Mouse (Mus musculus) hindbrain, embryonic 10.5 days (tissue): Measurements from ENCODE around the gene Gmeb2. TPM values are rescaled to one million over a fixed set of nuclear protein-coding genes. Genes with fewer than 3 reads are reported as not detected.
A peak's percentile ranks its signal among the peaks of the same experiment; 100 is the strongest.
"Not testable (repeated sequence)": the region's sequence is repeated elsewhere in the genome, so short reads cannot be mapped to it uniquely, and the experiment has no call there.

Experiments
- DNase-seq: peaks from one replicate; pipeline ENCODE4 v3.0.0-alpha.2; 2017; ENCODE audit warnings: low spot score
- H3K27ac ChIP-seq: fragments of 300-500 bp; sonication (generic); 2 replicates; pipeline ENCODE4 v1.5.1; 2016; ENCODE audit warnings: mild to moderate bottlenecking, moderate library complexity
- H3K27me3 ChIP-seq: fragments of 300-500 bp; sonication (generic); 2 replicates; pipeline ENCODE4 v1.6.1; 2016; ENCODE audit warnings: mild to moderate bottlenecking; ENCODE audit not compliant: poor library complexity, insufficient read depth, severe bottlenecking
- H3K36me3 ChIP-seq: fragments of 300-500 bp; sonication (generic); 2 replicates; pipeline ENCODE4 v1.6.1; 2016; ENCODE audit warnings: mild to moderate bottlenecking, moderate library complexity
- H3K4me1 ChIP-seq: fragments of 300-500 bp; sonication (generic); replicated peaks from 2 replicates; pipeline ENCODE4 v1.6.1; 2016; ENCODE audit warnings: mild to moderate bottlenecking
- H3K4me3 ChIP-seq: fragments of 300-500 bp; sonication (generic); 2 replicates; pipeline ENCODE4 v1.5.1; 2016; ENCODE audit warnings: mild to moderate bottlenecking, moderate library complexity
- H3K9me3 ChIP-seq: fragments of 300-500 bp; sonication (generic); 2 replicates; pipeline ENCODE4 v1.6.1; 2016; ENCODE audit warnings: mild to moderate bottlenecking, moderate library complexity
- WGBS: fragments of 180-500 bp; shearing (Covaris S2); methylation state at CpG from one replicate; pipeline ENCODE4 v1.1.7; 2016; 5-methylcytosine and 5-hydroxymethylcytosine counted together
- polyA plus RNA-seq: library from polyadenylated mRNA; unstranded; fragments of >200 nt; fragmentation: Nextera tagmentation; extraction: Ambion mirVana; gene quantifications from 2 replicates; pipeline ENCODE4 v1.2.1, GENCODE M21; 2016

The Gmeb2 gene
- 19.0 and 20.0 TPM in 2 replicates for polyA plus RNA-seq

DNA sequence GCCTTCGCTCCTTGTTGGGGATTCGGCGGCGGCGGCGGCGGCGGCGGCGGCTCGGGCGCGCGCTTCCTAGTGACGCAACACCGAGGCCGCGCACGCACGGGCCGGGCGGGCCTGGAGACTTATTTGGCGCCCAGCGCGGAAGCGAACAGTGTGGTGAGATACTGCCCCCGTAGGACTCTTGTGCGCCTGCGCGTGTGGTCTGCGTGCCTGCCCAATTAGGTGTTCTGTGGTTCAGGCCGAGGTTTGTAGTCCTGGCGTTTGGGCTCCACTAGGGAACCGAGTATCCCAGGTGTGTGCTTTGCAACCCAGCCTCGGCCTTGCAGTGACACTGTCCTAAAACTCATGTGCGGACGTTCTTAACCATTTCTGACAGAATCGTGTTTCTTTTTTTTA is at the start of gene Gmeb2:
TSS of gene Gmeb2 (minus strand) at position 78 of the 393 bp plus-strand sequence.
- peak; percentile 91 for DNase-seq
- not testable (repeated sequence) for H3K27me3 ChIP-seq, H3K9me3 ChIP-seq
- Histone ChIP-seq H3K36me3 (peaks cover 36% of the 10 kb centered on the region), H3K27ac (peak within 1 kb of the TSS; percentile 98), H3K4me1 (peaks cover 19% of the 10 kb centered on the region), H3K4me3 (peak within 1 kb of the TSS; percentile 76)
- under 1% methylated on average over 37 of the region's 38 CpGs for WGBS

DNA sequence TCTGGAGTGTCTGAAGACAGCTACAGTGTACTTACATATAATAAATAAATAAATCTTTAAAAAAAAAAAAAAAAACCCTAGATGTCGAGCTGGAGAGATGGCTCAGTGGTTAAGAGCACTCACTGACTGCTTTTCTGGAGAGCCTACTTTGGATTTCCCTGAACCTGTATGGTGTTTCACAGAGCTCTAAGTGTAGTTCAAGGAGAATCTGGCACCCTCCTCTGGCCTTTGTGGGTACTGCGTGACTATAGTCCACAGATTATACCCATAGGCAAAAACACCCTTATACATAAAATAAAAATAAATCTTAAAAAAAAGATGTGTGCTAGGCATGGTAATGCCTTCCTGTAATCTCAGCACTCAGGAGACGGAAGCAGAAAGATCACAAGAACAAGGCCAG is 46.2 kb upstream of the Gmeb2 start:
- no peak overlapping the region for H3K27ac ChIP-seq
- DNase-seq = peak; percentile 61
- no peaks in the 10 kb centered on the region for H3K4me1 ChIP-seq
- H3K9me3 ChIP-seq = no peaks in the 10 kb centered on the region
- H3K36me3 ChIP-seq = peaks cover 93% of the 10 kb centered on the region
- no peaks in the 10 kb centered on the region for H3K27me3 ChIP-seq
- 64% methylated on average over 3 of the region's 3 CpGs for WGBS
- H3K4me3 ChIP-seq = no peak overlapping the region

DNA sequence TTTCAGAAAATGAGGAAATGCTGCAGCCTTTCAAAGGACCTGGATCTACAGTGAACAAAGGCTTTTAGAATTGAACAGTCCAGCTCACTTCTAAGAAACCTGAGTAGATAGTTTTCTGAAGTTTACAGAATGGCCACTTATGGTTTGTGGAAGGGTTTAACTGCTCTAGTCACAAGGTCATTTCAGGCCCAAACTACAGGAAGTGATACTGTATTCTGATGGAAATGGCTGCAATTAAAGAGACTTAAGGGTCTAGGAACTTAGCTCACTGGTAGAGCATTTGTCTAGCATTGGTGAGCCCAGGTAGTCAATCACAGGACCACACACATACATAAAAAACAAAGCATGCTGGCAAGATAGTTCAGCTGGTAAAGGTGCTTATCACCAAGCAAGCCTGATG is 44.7 kb upstream of the Gmeb2 start:
- Histone ChIP-seq H3K4me3 (no peak overlapping the region), H3K9me3 (no peaks in the 10 kb centered on the region), H3K36me3 (peaks cover 93% of the 10 kb centered on the region), H3K4me1 (no peaks in the 10 kb centered on the region), H3K27me3 (no peaks in the 10 kb centered on the region), H3K27ac (no peak overlapping the region)
- no peak for DNase-seq

DNA sequence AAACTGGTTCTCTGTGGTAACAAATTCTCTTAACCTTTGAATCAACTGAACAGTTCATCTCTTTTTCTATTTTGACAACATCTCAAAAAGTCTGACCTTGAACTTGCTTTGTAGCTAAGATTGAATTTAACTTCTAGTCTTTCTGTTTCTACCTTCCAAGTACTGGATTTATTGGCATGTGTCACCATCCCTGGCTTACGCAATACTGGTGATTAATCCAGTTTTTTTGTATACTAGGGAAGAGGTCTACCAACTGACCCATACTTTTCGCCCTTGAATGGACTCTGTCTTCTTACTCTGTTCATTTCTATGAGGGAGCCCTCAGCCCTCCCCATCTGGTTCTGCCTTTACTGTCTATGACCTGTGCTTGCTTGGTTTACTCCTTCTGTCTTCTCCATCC is 38.3 kb upstream of the Gmeb2 start:
- Histone ChIP-seq H3K36me3 (peaks cover 92% of the 10 kb centered on the region), H3K27ac (no peak overlapping the region), H3K4me3 (no peak overlapping the region), H3K27me3 (no peaks in the 10 kb centered on the region), H3K9me3 (no peaks in the 10 kb centered on the region), H3K4me1 (no peaks in the 10 kb centered on the region)
- no peak for DNase-seq
- WGBS = 96% methylated on average over 2 of the region's 2 CpGs

DNA sequence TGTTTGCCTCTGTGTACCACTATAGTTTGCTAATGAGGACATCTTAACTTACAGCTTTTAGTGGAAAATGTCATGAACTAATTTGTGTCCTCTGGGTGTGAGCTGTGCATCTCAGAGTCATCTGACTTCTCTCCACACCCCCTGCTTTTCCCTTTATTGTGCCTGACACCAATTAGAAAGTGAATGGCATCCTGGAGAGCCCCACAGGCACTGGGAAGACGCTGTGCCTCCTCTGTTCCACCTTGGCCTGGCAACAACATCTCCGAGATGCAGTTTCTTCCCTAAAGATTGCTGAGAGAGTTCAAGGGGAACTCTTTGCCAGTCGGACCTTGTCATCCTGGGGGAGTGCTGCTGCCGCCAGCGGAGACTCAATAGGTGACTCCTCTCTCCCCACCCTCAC is 34.3 kb upstream of the Gmeb2 start:
- DNase-seq = no peak
- no peaks in the 10 kb centered on the region for H3K9me3 ChIP-seq
- no peak overlapping the region for H3K27ac ChIP-seq
- H3K4me1 ChIP-seq = peaks cover 17% of the 10 kb centered on the region
- H3K27me3 ChIP-seq = peaks cover 3% of the 10 kb centered on the region; the same call in 1 of the 2 replicates
- WGBS = 72% methylated on average over 5 of the region's 5 CpGs
- peaks cover 53% of the 10 kb centered on the region for H3K36me3 ChIP-seq
- H3K4me3 ChIP-seq = no peak overlapping the region

DNA sequence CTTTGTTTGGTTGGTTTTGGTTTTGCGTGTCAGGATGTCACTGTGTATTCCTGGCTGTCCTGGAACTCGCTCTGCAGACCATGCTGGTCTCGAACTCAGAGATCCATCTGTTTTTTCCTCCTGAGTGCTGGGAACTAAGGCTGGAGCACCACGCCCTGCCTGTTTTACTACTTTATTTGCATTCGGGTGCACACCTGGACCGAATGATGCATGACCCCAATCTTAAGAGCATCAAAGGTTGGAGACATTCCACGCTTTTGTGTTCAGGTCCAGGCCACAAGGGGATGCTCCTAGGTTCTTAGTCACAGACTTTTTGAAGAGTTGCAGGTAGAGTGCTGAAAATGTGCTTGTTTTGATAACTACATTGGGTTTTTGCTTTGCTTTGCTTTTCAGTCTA is 32.3 kb upstream of the Gmeb2 start:
- H3K4me1 ChIP-seq = peaks cover 17% of the 10 kb centered on the region
- peak overlapping the region; percentile 69 for H3K4me3 ChIP-seq
- no peaks in the 10 kb centered on the region for H3K9me3 ChIP-seq
- peak overlapping the region; percentile 91 for H3K27ac ChIP-seq
- WGBS = 14% methylated on average over 7 of the region's 7 CpGs
- H3K36me3 ChIP-seq = peaks cover 32% of the 10 kb centered on the region
- DNase-seq = no peak
- H3K27me3 ChIP-seq = peaks cover 21% of the 10 kb centered on the region

DNA sequence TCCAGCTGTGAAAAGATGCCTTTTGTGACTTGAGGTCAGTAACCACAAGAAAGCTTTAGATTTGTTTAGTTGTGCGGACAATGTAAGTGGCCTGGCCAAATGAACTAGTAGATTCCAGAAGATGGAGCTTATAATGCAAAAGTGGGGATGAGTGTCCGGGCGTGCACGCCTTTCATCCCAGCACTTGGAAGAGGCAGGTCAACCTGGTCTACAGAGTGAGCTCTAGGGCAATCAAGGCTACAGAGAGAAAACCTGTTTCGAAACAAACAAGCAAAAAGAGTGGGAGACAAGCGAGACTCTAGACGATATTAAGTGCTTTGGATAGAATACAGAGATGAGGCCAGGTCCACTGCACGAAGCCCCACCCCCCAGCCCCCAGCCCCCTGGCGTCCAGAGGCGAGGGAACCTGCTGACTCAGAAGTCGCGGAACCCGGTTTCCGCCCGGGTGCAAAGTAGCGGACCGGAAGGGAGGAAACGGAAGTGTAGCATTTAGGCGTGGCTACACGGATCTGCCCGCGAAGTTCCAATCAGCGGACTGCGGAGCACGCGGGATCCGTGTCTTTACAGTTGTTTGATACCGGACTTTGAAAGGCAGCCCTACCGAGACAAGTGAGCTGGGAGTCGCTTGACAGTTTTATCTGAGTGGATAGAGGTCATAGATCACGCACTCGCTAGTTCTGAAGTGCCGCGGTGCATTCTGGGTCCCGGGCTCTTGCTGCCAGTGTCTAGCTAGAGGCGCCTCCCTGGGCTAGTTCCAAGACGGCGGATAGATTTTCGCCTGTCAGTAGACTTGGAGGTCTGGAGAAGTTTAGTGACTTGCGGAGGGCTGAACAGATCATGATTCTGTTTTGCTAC is 31.6 kb upstream of the Gmeb2 start, which contains the start of gene Rtel1:
TSS of gene Rtel1 (plus strand) at position 492 of the 855 bp plus-strand sequence.
- WGBS = 7% methylated on average over 40 of the region's 40 CpGs
- peaks cover 27% of the 10 kb centered on the region for H3K27me3 ChIP-seq
- H3K4me3 ChIP-seq = peak within 1 kb of the TSS; percentile 69
- H3K36me3 ChIP-seq = peaks cover 26% of the 10 kb centered on the region
- H3K9me3 ChIP-seq = no peaks in the 10 kb centered on the region
- peak; percentile 91 for DNase-seq
- H3K4me1 ChIP-seq = peaks cover 17% of the 10 kb centered on the region
- peak within 1 kb of the TSS; percentile 91 for H3K27ac ChIP-seq

DNA sequence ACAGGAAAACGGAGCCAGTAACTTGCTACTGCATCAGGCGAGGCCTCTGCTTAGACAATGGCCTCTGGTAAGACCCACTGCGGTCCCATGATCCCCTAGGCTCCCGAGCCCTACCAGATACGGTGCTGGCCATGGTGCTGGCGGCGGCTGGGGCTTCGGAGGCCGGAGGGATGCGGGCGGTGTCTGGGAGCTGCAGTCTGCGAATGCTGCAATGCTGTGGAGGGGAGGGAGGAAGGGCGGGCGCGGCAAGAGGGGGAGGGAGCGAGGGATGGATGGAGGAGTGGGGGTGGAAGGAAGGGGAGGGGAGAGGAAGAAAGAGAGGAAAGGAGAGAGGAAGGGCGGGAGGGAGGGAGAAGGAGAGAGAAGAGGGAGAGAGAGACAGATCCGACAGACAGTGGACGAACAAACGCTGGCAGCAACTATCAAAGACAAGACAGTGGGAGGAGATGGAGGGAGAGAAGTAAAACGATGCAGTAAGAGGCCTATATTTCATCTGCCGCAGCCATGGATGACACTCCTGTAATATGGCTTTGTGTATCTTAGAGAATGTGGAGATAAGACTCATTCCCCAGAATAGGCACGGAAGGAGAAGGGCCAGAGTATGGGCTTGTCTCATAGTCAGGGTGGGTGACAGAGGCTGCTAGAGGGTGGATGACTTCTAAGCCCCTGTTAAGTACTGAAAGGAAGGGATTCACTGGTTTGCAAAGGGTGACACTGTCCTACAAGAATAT is 26.4 kb upstream of the Gmeb2 start, which contains the start of gene Stmn3:
TSS of gene Stmn3 (minus strand) at position 421 of the 731 bp plus-strand sequence.
- 4% methylated on average over 23 of the region's 23 CpGs for WGBS
- H3K9me3 ChIP-seq = no peaks in the 10 kb centered on the region
- peak within 1 kb of the TSS; percentile 90 for H3K27ac ChIP-seq
- H3K4me3 ChIP-seq = peak within 1 kb of the TSS; percentile 68
- DNase-seq = peak; percentile 80
- peaks cover 25% of the 10 kb centered on the region for H3K4me1 ChIP-seq
- H3K36me3 ChIP-seq = no peaks in the 10 kb centered on the region
- H3K27me3 ChIP-seq = peaks cover 65% of the 10 kb centered on the region

DNA sequence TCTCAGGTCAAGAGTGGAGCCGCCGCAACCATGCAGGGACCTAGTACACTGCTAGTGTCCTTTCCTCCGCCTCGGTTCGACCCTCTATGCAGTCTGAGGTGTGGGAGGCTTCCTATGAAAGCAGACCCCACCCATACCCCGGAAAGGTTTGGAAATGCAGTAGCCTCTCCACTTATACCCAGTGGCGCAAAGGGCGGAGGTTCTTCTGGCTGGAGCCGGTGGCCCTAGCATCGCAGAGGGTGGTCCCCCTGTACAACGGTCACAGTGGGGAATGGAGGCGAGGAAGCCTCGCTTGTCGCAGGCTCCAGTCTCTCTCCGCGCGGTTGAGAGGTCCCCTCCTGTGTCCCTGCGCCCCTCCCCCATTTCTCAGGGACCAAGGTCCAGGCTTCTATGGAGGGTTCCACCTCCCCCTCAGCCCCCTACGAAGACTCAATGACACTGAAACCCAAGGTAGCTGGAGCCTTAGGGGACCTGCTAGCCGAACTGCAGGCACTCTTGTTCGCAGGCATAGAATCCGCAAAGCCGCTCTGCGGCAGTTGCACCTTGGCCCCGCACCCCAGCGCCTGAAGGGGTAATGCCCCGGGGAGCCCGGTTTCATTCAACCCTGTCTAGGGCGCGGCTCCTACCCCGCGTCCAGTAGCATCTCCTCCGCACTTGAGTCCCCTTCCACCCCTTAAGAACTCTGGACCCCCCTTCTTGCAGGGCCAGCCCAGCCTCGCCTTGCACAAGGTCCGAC is 25.7 kb upstream of the Gmeb2 start:
- WGBS = 2% methylated on average over 35 of the region's 35 CpGs
- peaks cover 21% of the 10 kb centered on the region for H3K4me1 ChIP-seq
- H3K27me3 ChIP-seq = peaks cover 72% of the 10 kb centered on the region
- H3K36me3 ChIP-seq = peaks cover 7% of the 10 kb centered on the region
- H3K27ac ChIP-seq = peak overlapping the region; percentile 90
- H3K4me3 ChIP-seq = peak overlapping the region; percentile 68
- no peaks in the 10 kb centered on the region for H3K9me3 ChIP-seq
- DNase-seq = peak; percentile 20

DNA sequence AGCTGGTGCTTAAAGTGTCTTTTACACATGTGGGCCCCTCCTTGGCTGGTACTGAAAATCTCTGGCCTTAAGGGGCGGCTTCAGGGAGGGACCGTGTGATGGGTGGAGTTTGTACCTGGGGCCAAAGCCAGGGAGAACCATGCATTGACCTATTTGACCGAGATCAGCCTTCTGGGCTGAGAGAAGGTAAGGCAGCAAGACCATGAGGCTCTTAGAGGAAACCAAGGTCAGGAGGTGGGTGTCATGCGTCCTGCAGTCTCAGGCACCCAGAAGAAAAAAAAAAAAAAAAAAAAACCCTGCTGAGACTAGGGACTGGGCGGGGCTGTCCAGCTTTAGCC is 25.1 kb upstream of the Gmeb2 start:
- Histone ChIP-seq H3K9me3 (no peaks in the 10 kb centered on the region), H3K4me1 (peaks cover 21% of the 10 kb centered on the region), H3K4me3 (peak overlapping the region; percentile 68), H3K27me3 (peaks cover 77% of the 10 kb centered on the region), H3K36me3 (peaks cover 12% of the 10 kb centered on the region), H3K27ac (peak overlapping the region; percentile 90)
- DNase-seq = no peak
- WGBS = 14% methylated on average over 5 of the region's 5 CpGs

DNA sequence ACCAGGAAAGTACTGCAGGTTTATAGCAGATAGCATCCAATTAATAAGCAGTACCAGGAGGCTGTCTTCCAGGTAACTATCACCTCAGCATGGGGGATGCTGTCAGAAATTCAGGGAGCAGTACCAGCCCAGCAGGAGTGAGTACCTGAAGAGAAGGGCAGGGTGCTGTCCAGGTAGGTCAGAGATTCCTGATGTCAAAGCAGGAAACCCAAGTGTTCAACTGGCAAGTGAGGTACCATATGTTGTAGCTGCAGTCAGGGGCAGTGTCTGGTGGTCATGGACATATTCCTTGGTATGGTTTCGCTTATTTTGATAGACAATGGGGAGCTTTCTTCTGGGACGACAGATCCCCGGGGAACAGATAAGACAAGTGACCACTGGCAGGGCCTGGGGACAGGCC is 24.6 kb upstream of the Gmeb2 start:
- no peaks in the 10 kb centered on the region for H3K9me3 ChIP-seq
- H3K4me3 ChIP-seq = peak overlapping the region; percentile 68
- 0 out of 2 replicates have a peak overlapping the region, but pooled peaks have one; percentile 90 for H3K27ac ChIP-seq
- DNase-seq = no peak
- peaks cover 22% of the 10 kb centered on the region for H3K4me1 ChIP-seq
- 53% methylated on average over 3 of the region's 3 CpGs for WGBS
- peaks cover 83% of the 10 kb centered on the region for H3K27me3 ChIP-seq
- H3K36me3 ChIP-seq = peaks cover 17% of the 10 kb centered on the region

DNA sequence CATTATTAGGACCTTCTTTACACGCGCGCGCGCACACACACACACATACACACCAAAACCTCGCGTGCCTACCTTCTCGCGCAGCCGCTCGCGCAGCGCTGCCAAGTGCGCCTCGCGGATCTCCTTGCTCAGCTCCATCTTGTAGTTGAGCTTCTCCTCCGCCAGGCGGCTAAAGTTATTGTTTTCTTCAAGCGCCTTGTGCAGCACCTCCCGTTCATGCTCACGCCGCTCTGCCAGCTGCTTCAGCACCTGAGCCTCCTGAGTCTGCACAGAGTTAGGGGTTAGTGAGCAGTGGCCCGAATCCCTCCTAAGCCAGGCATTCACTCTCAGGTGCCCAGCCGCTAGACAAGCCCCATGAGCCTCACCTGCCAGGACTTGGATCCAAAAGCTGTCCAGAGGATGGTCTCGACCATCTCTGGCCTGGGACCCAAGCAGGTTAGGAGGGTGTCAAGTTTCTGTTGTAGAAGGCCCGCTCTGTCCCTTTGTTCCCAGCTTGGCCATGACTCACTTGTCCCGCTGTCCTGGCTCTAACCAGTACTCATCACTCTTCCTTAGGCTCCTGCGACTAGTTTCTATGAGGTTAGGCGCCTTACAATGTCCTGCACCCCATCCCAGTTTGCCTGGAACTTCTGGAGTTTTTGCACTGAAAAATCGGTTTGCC is 19.4 kb upstream of the Gmeb2 start:
- WGBS = 9% methylated on average over 30 of the region's 30 CpGs
- Histone ChIP-seq H3K36me3 (peaks cover 36% of the 10 kb centered on the region), H3K27me3 (peaks cover 55% of the 10 kb centered on the region), H3K4me3 (peak overlapping the region; percentile 20; the same call in 1 of the 2 replicates), H3K4me1 (peaks cover 12% of the 10 kb centered on the region), H3K9me3 (no peaks in the 10 kb centered on the region), H3K27ac (no peak overlapping the region)
- DNase-seq = peak; percentile 68
